Mouse (Mus musculus) intestine, postnatal 0 days (tissue): ENCODE measurements around the gene Ugt1a6b. TPM values are rescaled to one million over a fixed set of nuclear protein-coding genes. Genes with fewer than 3 reads are reported as not detected.

Experiments
- ATAC-seq: fragments of 200-750 bp; cut with Nextera tagmentation; 2 replicates; pipeline ENCODE4 v1.8.0; 2017; ENCODE audit warnings: mild to moderate bottlenecking, moderate TSS enrichment, moderate library complexity
- H3K27ac ChIP-seq: fragments of 300-500 bp; sonication (generic); 2 replicates; pipeline ENCODE4 v1.5.1; 2014; ENCODE audit warnings: mild to moderate bottlenecking, low read depth, low read length, moderate library complexity
- H3K27me3 ChIP-seq: fragments of 300-500 bp; sonication (generic); replicated peaks from 2 replicates; pipeline ENCODE4 v1.6.1; 2014; ENCODE audit warnings: low read length, mixed read lengths; ENCODE audit not compliant: control insufficient read depth, insufficient read depth
- H3K36me3 ChIP-seq: fragments of 300-500 bp; sonication (generic); 2 replicates; pipeline ENCODE4 v1.6.1; 2014; ENCODE audit warnings: mild to moderate bottlenecking, moderate library complexity; ENCODE audit not compliant: control insufficient read depth, insufficient read depth
- H3K4me1 ChIP-seq: fragments of 300-500 bp; sonication (generic); replicated peaks from 2 replicates; pipeline ENCODE4 v1.6.1; 2014; ENCODE audit warnings: antibody characterized with exemption, low read length, mixed read lengths; ENCODE audit not compliant: control insufficient read depth, insufficient read depth
- H3K4me2 ChIP-seq: fragments of 300-500 bp; sonication (generic); replicated peaks from 2 replicates; pipeline ENCODE4 v1.6.1; 2014; ENCODE audit warnings: low read depth, mild to moderate bottlenecking, moderate library complexity
- H3K4me3 ChIP-seq: fragments of 300-500 bp; sonication (generic); 2 replicates; pipeline ENCODE4 v1.5.1; 2014; ENCODE audit warnings: low read depth, low read length
- H3K9ac ChIP-seq: fragments of 300-500 bp; sonication (generic); 2 replicates; pipeline ENCODE4 v1.6.1; 2014; ENCODE audit warnings: mild to moderate bottlenecking, low read depth, low read length
- H3K9me3 ChIP-seq: fragments of 300-500 bp; sonication (generic); 2 replicates; pipeline ENCODE4 v1.6.1; 2016; ENCODE audit warnings: mixed run types; ENCODE audit not compliant: control insufficient read depth
- CTCF ChIP-seq: sonication (generic); IDR thresholded peaks from 2 replicates; pipeline ENCODE4 v1.5.1; 2016; ENCODE audit warnings: low read depth, mild to moderate bottlenecking, control low read depth, antibody characterized with exemption, moderate library complexity
- WGBS: fragments of 180-500 bp; shearing (Covaris S2); extraction: QIAGEN DNeasy Blood & Tissue Kit; methylation state at CpG from one replicate; pipeline ENCODE4 v1.1.7; 2014; 5-methylcytosine and 5-hydroxymethylcytosine counted together
- polyA plus RNA-seq: library from polyadenylated mRNA; unstranded; fragments of >200 nt; fragmentation: Nextera tagmentation; extraction: Ambion mirVana; gene quantifications from 2 replicates; pipeline ENCODE4 v1.2.1, GENCODE M21; 2015

The Ugt1a6b gene
- polyA plus RNA-seq, 1 experiment from 2014 or later, result 0.35 TPM

DNA sequence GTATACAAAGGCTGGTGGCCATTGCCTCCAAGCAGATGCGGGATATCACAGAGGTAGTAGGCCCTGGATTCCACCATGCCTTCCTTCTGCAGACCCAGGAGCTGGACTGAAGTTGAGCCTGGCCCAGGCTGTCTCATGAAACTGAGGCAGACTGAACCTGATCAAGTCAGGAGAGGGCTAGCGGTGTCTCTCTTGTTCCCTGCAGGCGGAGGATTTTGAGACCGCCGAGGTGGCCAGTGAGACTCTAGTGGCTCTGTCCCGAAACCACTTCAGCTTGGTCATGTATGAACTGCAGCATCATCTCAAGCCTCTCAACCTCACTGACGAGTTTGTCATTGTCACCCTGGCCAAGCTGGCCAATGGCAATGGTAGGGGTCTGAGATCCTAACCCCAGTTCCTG, 127.4 kb downstream of the Ugt1a6b start:
- H3K27ac ChIP-seq, result no peak overlapping the region
- TF ChIP-seq CTCF, result no peak
- H3K4me2 ChIP-seq, result no peak overlapping the region
- no peaks in the 10 kb centered on the region for H3K27me3 ChIP-seq
- H3K36me3 ChIP-seq, result no peaks in the 10 kb centered on the region
- H3K4me1 ChIP-seq, result no peaks in the 10 kb centered on the region
- H3K9ac ChIP-seq, result no peak overlapping the region
- ATAC-seq, result no peak
- H3K9me3 ChIP-seq, result peaks cover 60% of the 10 kb centered on the region
- no peak overlapping the region for H3K4me3 ChIP-seq
- WGBS, result 71% methylated on average over 7 of the region's 7 CpGs

DNA sequence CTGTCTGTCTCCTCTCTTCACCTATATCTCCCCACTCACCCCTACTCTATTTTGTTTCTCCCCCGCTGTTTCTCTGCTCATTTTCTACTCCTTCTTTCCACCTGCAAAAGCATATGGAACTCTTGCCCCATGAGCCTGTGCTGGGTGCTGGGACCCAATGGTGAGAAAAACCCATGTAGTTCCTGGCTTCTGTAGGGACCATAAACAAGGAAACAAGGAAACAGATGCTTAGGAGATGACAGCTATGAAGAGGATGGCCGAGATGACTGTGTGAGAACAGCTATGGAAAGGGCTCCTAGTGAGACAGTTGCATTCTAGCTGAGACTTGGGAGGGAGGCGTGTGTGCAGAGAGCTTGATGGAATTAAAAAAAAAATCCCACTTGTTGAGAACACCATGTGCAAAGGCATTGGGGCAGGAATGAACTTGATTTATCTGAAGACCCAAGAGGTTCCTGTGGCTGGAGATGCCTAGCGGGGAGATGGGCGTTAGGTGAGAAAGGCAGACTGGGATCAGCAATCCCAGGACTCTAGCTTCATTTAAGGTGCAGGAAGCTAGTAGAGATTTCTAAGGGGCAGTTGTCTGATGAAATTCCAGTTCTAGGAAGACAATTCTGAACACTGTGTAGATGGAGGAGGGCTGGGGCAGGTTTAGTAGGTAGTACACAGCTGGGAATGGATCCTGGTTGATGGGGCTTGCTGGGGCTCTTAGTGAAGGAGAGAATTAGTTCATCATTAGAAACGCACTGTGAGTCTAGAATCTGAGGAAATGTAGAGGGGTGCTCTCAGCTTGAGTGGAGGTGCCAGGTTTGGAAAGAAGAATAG, 128.1 kb downstream of the Ugt1a6b start:
- H3K27me3 ChIP-seq, result no peaks in the 10 kb centered on the region
- no peaks in the 10 kb centered on the region for H3K36me3 ChIP-seq
- H3K4me1 ChIP-seq, result no peaks in the 10 kb centered on the region
- no peak overlapping the region for H3K4me3 ChIP-seq
- no peak for ATAC-seq
- TF ChIP-seq CTCF, result no peak
- peaks cover 56% of the 10 kb centered on the region for H3K9me3 ChIP-seq
- H3K4me2 ChIP-seq, result no peak overlapping the region
- WGBS, result 76% methylated on average over 6 of the region's 6 CpGs
- H3K9ac ChIP-seq, result no peak overlapping the region
- H3K27ac ChIP-seq, result no peak overlapping the region

DNA sequence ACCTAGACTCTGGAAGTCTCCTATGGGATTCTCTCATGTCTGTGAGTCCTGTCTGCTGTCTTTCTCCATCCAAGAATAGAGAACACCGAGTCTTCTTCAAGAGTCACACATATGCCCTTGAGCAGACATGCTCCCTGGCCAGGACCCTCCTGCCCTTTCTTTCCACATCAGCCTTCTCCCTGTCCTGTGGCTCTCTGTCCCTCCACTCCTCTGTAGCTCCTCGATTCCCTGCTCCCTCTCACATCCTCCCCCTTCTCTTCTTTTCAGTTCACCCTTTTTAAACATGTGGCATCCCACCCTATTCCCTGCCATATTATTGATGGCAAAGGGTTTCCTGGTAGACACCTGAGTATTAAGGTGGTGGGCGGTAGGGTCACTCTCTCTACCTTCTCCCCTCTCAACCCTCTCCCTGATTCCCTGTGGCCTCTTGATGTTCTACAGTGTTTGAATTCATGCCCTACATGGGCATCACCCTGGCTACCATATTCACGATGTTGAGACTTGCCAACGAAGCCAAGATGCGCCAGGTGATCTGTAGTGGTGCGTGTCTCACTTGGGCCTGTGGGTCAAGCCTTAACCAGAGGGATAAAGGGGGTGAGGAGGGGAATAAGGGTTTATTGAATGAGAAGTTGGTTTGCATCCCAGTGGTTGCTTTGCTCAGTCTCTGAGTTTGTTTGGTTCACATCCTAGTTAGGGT, 128.9 kb downstream of the Ugt1a6b start:
- 63% methylated on average over 7 of the region's 7 CpGs for WGBS
- ATAC-seq, result no peak
- no peak overlapping the region for H3K4me3 ChIP-seq
- no peak for TF ChIP-seq CTCF
- H3K9ac ChIP-seq, result no peak overlapping the region
- no peaks in the 10 kb centered on the region for H3K36me3 ChIP-seq
- no peaks in the 10 kb centered on the region for H3K4me1 ChIP-seq
- H3K27me3 ChIP-seq, result no peaks in the 10 kb centered on the region
- no peak overlapping the region for H3K4me2 ChIP-seq
- no peak overlapping the region for H3K27ac ChIP-seq
- H3K9me3 ChIP-seq, result peaks cover 49% of the 10 kb centered on the region

DNA sequence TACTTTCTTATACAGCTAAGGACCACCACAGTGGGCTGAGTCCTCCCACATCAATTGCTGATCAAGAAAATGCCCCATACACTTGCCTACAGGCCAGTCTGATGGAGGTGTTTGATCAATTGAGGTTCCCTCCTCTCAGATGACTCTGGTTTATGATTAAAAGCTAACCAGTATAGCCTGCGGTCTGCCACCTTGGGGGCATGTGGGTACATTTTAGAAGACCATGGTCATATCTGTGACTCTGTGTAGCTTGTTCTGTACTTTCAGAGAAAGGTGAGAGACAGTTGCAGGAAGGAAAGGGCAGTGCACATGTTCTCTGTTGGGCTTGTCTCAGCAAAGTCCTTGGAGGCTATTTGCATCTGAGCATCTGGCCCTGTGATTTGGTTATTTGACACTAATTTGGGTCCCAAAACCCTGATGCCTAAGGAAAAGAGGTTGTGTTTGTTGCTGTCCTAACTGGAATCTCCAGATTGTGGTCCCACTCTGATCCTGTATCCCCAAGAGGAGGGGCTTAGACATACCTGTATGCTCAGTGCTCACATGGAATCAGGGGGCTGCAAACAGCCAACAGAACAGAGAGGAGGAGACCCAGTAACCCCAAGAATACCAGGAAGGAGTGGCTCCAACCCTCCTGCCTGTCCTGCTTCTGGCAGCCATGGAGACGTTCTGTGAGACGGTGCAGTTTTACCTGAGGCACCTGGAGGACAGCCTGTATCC, 129.8 kb downstream of the Ugt1a6b start:
- Histone ChIP-seq H3K9ac (no peak overlapping the region), H3K4me2 (no peak overlapping the region), H3K9me3 (peaks cover 51% of the 10 kb centered on the region), H3K27ac (no peak overlapping the region), H3K27me3 (no peaks in the 10 kb centered on the region), H3K4me1 (no peaks in the 10 kb centered on the region), H3K36me3 (no peaks in the 10 kb centered on the region), H3K4me3 (no peak overlapping the region)
- TF ChIP-seq CTCF, result no peak
- WGBS, result 56% methylated on average over 3 of the region's 3 CpGs
- no peak for ATAC-seq

DNA sequence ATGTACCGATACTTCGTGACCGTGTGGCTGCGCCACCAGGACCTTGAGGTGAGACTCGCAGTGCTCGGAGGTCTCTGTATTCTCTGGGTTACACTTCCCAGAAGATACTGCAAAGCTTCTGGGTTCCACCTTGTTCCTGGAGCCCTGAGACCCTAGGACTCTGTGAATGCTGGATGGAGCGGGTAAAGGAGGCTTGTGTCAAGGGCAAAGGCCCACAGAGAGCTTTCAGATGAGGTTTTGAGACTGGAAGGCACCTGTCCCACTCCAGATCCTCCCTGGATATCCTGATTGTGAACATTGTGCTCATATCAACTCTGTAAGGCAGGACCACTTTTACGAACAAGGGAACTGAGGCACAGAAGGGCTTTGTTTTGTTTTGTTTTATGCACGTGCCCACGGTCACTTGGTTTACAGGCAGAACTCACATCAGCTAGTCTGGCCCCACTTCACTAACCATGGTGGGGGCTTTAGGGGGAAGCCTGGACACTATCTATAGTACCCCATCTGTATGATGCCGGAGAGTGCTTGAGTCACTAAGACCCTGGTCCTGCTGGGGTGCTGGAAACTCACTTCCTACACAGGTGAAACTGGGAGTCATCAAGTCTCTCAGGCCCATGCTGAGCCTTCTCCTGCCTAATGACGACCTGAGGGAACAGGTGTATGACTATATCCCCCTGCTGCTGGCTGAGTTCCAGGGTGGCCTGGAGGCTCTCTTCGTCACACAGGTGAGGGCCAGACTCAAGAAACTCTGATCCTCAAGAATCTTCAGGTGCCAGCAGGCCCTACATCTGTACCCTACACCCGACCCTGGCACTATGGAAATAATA, 130.6 kb downstream of the Ugt1a6b start:
- Histone ChIP-seq H3K27ac (no peak overlapping the region), H3K4me3 (no peak overlapping the region), H3K9me3 (peaks cover 52% of the 10 kb centered on the region), H3K27me3 (no peaks in the 10 kb centered on the region), H3K4me1 (no peaks in the 10 kb centered on the region), H3K9ac (no peak overlapping the region), H3K4me2 (no peak overlapping the region), H3K36me3 (no peaks in the 10 kb centered on the region)
- 67% methylated on average over 14 of the region's 14 CpGs for WGBS
- ATAC-seq, result no peak
- TF ChIP-seq CTCF, result no peak
